Mouse (Mus musculus) left cerebral cortex, postnatal 36 days (tissue): ENCODE measurements around the gene Eya2. TPM values are rescaled to one million over a fixed set of nuclear protein-coding genes. Genes with fewer than 3 reads are reported as not detected.

Source experiments
- DNase-seq, 2 experiments: peaks; one replicate each; pipeline ENCODE4 v3.0.0; 2021 to 2022; ENCODE audit warnings: low spot score in 2 of 2, mixed read lengths in 1 of 2
- intact Hi-C: fragments of 180-260 bp; cut with DNase I; formaldehyde crosslinking; loops from one replicate; pipeline ENCODE4 v1.15.1; 2025
- total RNA-seq, 2 experiments: library from RNA; stranded (reverse); gene quantifications; 2 replicates each; pipeline ENCODE4 v1.2.3; 2021

The Eya2 gene
- total RNA-seq, 2 experiments from 2014 or later = 1.7 to 3.9 TPM

GRCm38 (mm10) chr2:165639075-165639755 lies 44.4 kb downstream of the Eya2 start:
- intact Hi-C loops = no loop called here
- DNase-seq = no peak

DNA sequence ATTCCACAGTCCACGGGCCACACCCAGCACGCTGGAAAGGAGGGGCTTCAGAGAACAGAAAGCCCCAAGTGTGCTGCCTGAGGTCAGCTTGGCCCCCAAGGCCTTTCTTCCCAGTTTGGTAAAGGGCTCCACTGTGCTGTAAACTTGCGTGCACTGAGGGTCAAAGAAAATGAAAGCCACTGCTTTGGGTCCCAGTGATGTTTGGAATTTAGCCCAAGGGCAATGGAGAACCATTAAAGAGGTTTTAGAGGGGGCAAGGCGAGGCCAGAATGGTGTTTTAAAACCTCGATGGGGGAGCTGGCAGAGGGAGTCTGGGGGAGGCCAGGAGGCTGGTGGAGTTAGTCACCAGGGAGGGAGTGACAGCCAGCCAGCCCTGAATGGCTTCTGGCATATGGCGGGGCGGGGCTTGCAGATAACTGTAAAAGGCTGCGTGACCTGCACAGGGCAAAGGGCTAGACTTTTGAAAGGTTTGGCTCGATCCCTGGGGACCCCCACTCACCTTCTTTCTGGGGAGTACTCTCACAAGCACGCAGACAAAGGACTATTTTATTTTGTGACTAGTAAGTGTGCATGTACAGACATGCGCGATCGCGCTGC lies 47.2 kb downstream of the Eya2 start:
- intact Hi-C loops = no loop called here
- DNase-seq = no peak

GRCm38 (mm10) chr2:165643596-165643995 lies 48.8 kb downstream of the Eya2 start:
- DNase-seq = no peak
- intact Hi-C loops = no loop called here

DNA sequence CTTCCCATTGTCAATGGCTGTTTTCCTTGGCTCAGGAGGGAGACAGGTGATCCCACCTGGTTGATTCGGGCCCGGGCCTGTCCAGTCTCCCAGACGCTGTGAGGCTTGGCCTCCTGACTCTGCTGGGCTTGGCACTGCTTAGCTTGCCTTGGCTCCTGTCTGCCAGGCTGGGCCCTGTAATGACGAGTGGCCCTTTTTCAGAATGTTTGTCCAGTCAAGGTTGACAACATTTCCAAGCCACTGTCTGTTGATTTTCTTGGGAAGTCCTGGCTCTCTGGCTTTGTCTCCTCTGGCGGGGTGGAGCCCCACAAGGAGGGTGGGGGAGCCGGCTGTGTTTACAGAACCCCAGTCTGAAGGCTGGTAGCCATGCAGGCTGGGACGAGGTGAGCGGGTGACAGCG lies 49.2 kb downstream of the Eya2 start:
- intact Hi-C loops = no loop called here

GRCm38 (mm10) chr2:165651031-165651430 lies 56.2 kb downstream of the Eya2 start:
- intact Hi-C loops = no loop called here
- DNase-seq = no peak

More for the DNA sequence above, 49.2 kb downstream of the Eya2 start:
- no peak for DNase-seq

DNA sequence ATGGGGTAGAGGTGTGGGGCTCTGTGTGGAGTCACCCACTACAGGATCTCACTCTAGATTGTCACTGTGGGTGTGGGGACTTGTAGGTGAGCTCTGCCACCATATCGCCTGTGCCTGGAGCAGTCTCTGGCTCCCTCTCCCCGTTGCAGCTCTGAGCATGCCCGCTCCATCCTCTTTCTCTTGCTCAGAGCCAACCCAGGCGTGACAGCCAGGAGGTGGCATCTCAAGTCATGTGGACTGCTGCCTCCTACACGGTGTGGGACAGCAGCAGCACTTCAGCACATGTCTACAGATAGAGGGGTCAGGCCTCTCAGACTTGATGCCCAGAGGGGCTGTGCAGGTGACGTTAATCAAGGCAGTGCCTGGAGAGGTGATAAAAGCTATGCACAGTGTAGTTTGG lies 57.4 kb downstream of the Eya2 start:
- intact Hi-C loops = no loop called here

DNA sequence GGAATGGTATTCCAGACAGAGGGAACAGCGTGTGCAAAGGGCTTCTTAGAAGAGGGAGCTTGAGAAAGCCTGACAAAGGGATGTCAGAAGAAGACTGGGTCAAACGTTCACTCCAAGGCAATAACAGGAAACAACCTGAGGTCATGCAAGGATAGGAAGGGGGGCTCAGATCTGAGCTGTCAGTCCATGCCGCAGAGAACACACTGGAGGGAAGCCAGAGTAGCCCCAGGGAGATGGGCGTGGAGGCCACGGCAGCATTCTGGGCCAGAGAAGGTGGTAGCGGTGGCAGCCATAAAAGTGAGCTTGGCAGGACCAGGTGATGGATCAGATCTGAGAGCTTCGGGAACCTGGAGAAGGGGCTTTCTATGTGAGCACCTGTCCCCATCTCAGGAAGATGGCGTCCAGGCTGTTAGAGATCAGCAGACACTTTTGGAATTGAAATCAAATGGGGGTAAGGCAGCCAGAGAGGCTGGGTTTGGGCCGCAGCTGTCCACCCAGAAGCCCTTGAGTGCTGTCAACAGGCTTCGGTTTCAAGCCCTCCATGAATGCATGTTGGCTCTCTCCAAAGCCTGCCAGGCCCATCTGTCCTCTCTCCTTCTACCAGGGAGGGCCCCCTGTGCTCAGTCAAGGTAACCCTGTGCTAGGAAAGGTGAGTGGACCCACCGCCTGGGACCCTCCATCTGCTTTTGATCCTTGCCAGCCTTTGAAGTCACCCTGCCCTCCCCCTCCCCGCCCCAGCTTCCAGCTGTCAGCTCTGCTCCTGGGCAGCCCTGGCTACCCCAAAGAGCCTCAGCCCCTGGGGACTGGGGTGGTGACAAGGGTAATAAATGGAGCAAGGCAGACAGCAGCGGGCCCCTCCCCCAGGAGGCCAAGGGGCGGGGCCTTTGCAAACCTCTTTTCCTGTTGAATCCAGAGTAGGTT lies 58.4 kb downstream of the Eya2 start:
- intact Hi-C loops = no loop called here
- DNase-seq = no peak

More for the DNA sequence above, 57.4 kb downstream of the Eya2 start:
- peak in 1 of 2 experiments; percentile 16 for DNase-seq

- DNase-seq = no peak
- intact Hi-C loops = no loop called here
Measured at GRCm38 (mm10) chr2:165654151-165654550, 59.3 kb downstream of the Eya2 start.

DNA sequence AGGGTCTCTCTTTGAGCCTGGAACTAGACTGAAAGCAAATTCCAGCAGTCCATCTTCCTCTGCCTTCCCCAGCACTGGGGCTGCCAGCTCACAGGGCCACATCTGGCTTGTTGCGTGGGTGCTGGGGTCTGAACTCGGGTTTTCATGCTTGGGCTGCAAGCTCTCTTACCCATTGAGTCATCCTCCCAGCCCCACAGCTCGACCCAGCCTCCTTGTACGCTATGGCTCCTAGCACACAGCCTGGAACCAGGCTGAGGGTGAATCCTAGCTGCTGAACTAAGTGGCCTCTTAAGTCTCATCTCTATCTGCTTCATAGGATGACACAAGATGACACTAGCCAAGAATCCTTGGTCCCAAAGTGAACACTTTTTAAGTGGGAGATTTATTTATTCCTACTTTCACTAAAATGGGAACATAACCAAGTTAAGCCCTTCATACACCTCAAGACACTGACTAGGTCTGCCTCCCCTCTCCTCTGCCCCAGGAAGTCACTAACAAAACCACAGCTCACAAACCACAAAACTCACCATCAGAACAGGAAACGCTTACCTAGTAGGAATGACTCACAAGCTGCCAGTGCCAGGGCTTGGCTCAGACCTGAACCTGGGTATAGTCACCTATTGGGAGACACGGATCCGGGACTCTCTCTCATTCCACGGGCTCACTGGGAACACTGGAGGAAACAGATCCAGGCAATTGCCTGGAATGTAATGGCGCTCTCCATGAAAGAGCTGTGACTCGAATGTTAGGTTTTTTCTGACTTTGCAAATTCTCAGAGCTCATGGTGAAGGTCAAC lies 60.1 kb downstream of the Eya2 start:
- no peak for DNase-seq
- intact Hi-C loops = no loop called here

- intact Hi-C loops = no loop called here
- DNase-seq = no peak
Measured at GRCm38 (mm10) chr2:165656541-165656940, 61.7 kb downstream of the Eya2 start.

DNA sequence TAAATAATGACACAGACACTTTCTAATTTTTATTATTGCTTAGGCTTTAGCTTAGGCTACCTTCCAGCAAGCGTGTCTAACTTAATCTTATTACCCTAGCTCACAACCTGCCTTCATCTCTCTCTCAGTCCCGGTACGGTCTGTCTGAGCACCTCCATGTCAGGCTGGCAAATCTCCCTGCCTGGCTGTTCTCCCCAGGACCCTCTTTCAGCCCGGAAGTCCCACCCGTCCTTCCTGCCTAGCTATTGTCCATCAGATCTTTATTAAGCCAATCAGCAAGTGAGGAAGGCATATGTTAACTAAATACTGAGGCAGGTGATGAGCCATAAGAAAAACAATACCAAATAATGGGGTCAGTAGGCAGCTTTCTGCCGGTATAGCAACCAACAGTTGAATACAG lies 62.1 kb downstream of the Eya2 start:
- no peak for DNase-seq
- intact Hi-C loops = no loop called here

- no peak for DNase-seq
- intact Hi-C loops = no loop called here
Measured at GRCm38 (mm10) chr2:165659552-165659951, 64.7 kb downstream of the Eya2 start.

GRCm38 (mm10) chr2:165663266-165663665 lies 68.4 kb downstream of the Eya2 start:
- DNase-seq = no peak
- intact Hi-C loops = no loop called here

DNA sequence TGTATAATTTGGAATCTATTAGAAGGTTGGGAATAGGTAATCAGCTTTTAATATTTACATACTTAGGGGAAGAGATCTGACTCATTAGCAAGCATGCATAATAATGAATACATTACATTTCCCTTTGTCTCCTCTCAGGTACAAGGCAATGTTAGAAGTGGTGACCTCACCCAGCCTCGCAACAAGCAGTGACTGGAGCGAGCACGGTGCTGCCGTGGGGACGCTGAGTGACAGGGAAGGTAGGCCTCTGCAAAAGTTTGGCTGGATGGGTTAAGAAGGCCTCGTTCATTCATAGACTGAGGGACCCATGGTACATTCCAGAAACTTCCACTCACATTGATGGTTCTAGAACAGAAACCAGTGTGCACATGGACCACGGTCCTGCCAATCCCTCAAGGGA lies 69.8 kb downstream of the Eya2 start:
- intact Hi-C loops = no loop called here
- no peak for DNase-seq

GRCm38 (mm10) chr2:165665176-165665575 lies 70.3 kb downstream of the Eya2 start:
- DNase-seq = no peak
- intact Hi-C loops = no loop called here

DNA sequence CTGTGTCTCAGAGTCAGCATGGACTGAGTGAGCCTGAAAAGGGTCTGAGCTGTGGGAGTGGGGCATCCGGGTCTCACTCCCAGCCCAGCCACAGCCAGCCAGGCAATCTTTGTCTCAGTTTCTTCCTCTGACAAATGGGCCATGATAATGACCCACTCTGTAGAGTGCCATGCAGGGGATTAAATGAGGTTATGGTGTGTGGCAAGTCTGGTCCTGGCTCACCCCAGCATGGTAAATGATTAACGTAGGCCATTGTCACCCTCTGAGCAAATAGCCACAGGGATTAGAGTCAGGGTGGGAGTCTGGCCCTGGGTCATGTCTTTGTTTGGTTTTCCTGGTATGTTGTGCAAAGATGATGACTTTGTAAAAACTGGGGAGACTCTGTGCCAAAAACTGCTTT lies 72.3 kb downstream of the Eya2 start:
- DNase-seq = no peak
- intact Hi-C loops = no loop called here

DNA sequence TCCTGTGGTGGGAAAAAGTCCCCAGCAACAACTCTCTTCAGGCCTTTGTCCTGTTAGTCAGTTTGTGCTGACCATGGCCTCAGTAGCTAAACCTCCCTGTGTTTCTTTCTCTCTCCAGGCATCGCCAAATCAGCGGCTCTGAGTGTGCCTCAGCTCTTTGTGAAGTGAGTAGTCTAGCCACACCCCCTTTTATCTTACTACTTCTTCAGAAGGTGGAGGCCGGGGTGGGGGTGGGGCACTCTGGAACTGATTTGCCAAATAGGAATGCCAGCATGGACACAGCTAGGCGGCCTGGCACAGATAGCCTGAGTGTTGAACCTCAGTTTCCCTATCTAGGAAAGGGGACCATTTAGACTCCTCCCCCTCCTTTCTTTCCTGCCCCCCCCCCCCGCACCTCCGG lies 87.9 kb downstream of the Eya2 start:
- intact Hi-C loops = no loop called here
- DNase-seq = no peak

DNA sequence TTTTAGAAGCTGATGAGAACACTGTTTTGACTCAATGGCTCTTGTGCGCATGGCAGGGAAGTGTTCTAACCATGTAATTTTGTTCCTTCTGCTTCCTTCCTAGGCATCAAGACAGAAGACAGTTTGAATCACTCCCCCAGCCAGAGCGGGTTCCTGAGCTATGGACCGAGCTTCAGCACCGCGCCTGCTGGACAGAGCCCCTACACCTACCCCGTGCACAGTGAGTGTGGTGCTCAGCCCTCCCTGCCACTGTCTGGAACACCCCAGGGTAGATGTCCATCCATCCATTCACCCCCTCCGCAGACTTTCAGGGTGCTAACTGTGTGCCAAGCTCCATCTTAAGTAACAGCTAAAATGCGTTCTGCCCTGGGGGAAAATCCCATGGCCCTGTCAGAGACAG lies 92.7 kb downstream of the Eya2 start:
- no peak for DNase-seq
- intact Hi-C loops = no loop called here

DNA sequence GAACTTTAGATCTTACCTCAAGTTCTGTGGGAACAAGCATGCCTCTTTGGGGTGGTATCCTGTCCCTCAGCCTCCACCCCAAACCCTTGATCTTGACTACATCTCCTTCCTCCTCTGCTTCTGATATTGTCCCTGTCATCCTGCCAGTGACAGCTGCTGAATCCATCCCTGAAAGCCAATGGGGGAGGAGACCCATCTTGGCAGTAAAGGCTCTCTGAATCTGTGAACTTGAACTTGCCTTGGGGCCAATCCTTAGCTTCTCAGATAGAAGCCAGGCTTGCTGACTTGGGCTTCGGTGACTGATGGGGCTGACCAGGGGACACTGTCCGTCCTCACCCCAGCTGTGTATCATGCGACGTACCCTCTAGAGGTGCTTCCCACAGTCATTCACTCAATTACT lies 94.1 kb downstream of the Eya2 start:
- no peak for DNase-seq
- intact Hi-C loops = no loop called here

GRCm38 (mm10) chr2:165691016-165691415 lies 96.2 kb downstream of the Eya2 start:
- intact Hi-C loops = no loop called here
- DNase-seq = no peak
